Mouse (Mus musculus) limb, embryonic 15.5 days (tissue): ENCODE measurements around the gene Ddost. TPM values are rescaled to one million over a fixed set of nuclear protein-coding genes. Genes with fewer than 3 reads are reported as not detected.
"Not testable (repeated sequence)": the region's sequence is repeated elsewhere in the genome, so short reads cannot be mapped to it uniquely, and the experiment has no call there.

Experiments
- ATAC-seq: fragments of 200-750 bp; cut with Nextera tagmentation; 2 replicates; pipeline ENCODE4 v1.8.0; 2017; ENCODE audit warnings: low read depth, moderate TSS enrichment; ENCODE audit not compliant: insufficient number of reproducible peaks, low FRiP score, low TSS enrichment
- H3K27ac ChIP-seq: fragments of 300-500 bp; sonication (generic); 2 replicates; pipeline ENCODE4 v1.5.1; 2015; ENCODE audit warnings: moderate library complexity, mild to moderate bottlenecking, inconsistent platforms
- H3K27me3 ChIP-seq: fragments of 300-500 bp; sonication (generic); 2 replicates; pipeline ENCODE4 v1.6.1; 2015; ENCODE audit warnings: inconsistent platforms
- H3K36me3 ChIP-seq: fragments of 300-500 bp; sonication (generic); 2 replicates; pipeline ENCODE4 v1.6.1; 2015; ENCODE audit warnings: inconsistent platforms
- H3K4me1 ChIP-seq: fragments of 300-500 bp; sonication (generic); 2 replicates; pipeline ENCODE4 v1.6.1; 2015; ENCODE audit warnings: inconsistent platforms
- H3K4me2 ChIP-seq: fragments of 300-500 bp; sonication (generic); 2 replicates; pipeline ENCODE4 v1.6.1; 2015; ENCODE audit warnings: mild to moderate bottlenecking, inconsistent platforms
- H3K4me3 ChIP-seq: fragments of 300-500 bp; sonication (generic); 2 replicates; pipeline ENCODE4 v1.5.1; 2015; ENCODE audit warnings: mild to moderate bottlenecking, inconsistent platforms
- H3K9ac ChIP-seq: fragments of 300-500 bp; sonication (generic); 2 replicates; pipeline ENCODE4 v1.6.1; 2015; ENCODE audit warnings: inconsistent platforms
- H3K9me3 ChIP-seq: fragments of 300-500 bp; sonication (generic); 2 replicates; pipeline ENCODE4 v1.6.1; 2016; ENCODE audit warnings: inconsistent platforms
- WGBS: fragments of 180-500 bp; shearing (Covaris S2); methylation state at CpG from one replicate; pipeline ENCODE4 v1.1.7; 2015; 5-methylcytosine and 5-hydroxymethylcytosine counted together
- polyA plus RNA-seq: library from polyadenylated mRNA; unstranded; fragments of >200 nt; fragmentation: Nextera tagmentation; extraction: Ambion mirVana; gene quantifications from 2 replicates; pipeline ENCODE4 v1.2.1, GENCODE M21; 2015

The Ddost gene
- polyA plus RNA-seq, 1 experiment from 2014 or later: 395 TPM

DNA sequence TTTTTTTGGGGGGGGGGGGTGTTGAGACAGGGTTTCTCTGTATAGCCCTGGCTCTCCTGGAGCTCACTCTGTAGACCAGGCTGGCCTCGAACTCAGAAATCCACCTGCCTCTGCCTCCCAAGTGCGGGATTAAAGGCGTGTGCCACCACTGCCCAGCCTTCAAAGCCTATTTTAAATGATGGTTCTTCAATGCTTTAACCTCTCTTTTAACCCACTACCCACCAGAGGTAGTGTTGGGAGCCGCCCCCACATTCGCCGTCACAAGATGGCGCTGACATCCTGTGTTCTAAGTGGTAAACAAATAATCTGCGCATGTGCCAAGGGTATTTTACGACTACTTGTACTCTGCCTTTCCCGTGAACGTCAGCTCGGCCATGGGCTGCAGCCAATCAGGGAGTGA lies 22.6 kb downstream of the Ddost start:
- H3K9me3 ChIP-seq, ATAC-seq, H3K4me3 ChIP-seq, H3K27ac ChIP-seq, H3K4me2 ChIP-seq, H3K9ac ChIP-seq, H3K36me3 ChIP-seq, H3K27me3 ChIP-seq: not testable (repeated sequence)
- peaks cover 12% of the 10 kb centered on the region; the same call in 1 of the 2 replicates for H3K4me1 ChIP-seq
- 48% methylated on average over 9 of the region's 12 CpGs for WGBS

DNA sequence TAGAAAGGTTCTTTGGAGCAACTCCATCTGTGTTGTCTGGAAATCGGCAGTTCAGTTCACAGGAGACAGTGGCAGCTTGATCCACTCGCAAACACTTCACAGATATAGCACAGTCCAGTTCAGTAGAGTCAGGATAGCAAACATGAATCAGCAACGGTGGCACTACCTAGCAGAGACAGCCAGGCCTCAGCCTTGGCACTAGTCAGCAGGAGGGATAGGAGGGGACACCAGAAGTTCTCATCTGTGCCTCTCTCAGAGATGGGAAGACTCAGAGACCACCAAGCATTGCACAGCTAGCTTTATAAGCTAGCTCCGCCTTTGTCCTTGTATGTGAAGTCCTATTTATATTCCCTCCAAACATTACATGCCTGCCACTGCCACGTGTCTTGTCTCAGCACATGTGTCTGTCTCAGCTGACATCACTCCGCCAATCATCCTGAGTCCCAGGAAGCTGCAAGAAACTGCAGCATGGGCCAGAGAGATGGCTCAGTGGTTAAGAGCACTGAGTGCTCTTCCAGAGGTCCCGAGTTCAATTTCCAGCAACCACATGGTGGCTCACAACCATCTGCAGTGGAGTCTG lies 23.5 kb downstream of the Ddost start:
- H3K27ac ChIP-seq: peak overlapping the region; percentile 54; the same call in 1 of the 2 replicates
- WGBS: 64% methylated on average over 7 of the region's 7 CpGs
- no peaks in the 10 kb centered on the region for H3K36me3 ChIP-seq
- peaks cover 12% of the 10 kb centered on the region; the same call in 1 of the 2 replicates for H3K4me1 ChIP-seq
- H3K4me2 ChIP-seq: peak overlapping the region; percentile 21
- peaks cover 14% of the 10 kb centered on the region; the same call in 1 of the 2 replicates for H3K27me3 ChIP-seq
- H3K9ac ChIP-seq: no peak overlapping the region
- H3K4me3 ChIP-seq: peak overlapping the region; percentile 21
- no peaks in the 10 kb centered on the region for H3K9me3 ChIP-seq
- no peak for ATAC-seq

DNA sequence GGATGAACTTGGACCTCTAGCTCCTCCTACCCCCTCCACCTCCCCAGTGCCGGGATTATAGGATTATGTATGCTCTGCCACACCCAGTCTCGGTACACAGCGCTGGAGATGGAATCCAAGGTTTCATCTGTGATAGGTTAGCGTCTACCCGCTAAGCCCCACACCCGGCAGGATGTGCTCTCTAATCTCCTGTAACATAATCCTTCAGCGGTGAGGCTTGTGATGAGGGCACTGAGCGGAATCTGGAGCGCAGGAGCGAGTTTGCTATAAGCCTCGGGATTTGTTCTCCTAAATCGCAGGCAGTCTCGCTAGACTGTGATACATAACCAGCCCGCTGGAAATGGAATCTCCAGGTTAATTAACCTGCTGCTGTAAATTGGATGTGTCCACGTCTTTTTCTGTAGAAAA lies 25.7 kb downstream of the Ddost start:
- H3K9me3 ChIP-seq: no peaks in the 10 kb centered on the region
- no peak overlapping the region for H3K9ac ChIP-seq
- H3K27ac ChIP-seq: no peak overlapping the region
- 25% methylated on average over 15 of the region's 15 CpGs for WGBS
- no peaks in the 10 kb centered on the region for H3K36me3 ChIP-seq
- no peak overlapping the region for H3K4me3 ChIP-seq
- peaks cover 7% of the 10 kb centered on the region; the same call in 1 of the 2 replicates for H3K4me1 ChIP-seq
- no peak for ATAC-seq
- no peak overlapping the region for H3K4me2 ChIP-seq
- peaks cover 14% of the 10 kb centered on the region; the same call in 1 of the 2 replicates for H3K27me3 ChIP-seq

DNA sequence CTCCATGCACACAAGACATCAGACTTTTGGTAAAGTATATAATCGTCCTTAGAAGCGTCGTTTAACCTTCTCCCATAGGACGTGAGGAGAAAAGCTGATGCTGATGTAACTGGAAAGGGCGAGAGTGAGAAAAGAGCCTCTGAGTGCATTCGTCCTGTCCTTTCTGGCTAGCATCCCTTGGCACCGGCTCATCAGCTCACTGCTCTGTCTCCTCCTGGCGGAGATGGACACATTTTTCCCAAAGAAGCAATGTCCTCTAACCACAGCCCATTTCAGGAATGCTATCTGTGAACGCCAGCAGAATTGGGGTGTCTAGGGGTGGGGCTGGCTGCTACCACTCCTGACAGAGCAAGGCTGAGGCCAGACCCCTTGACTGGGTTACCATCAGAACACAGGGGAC lies 27.1 kb downstream of the Ddost start:
- WGBS: 78% methylated on average over 9 of the region's 9 CpGs
- Histone ChIP-seq H3K4me3 (no peak overlapping the region), H3K4me2 (no peak overlapping the region), H3K36me3 (no peaks in the 10 kb centered on the region), H3K9me3 (no peaks in the 10 kb centered on the region), H3K27me3 (peaks cover 14% of the 10 kb centered on the region; the same call in 1 of the 2 replicates), H3K4me1 (0 out of 2 replicates have a peak, but pooled peaks cover under 1% of the 10 kb centered on the region), H3K27ac (no peak overlapping the region), H3K9ac (no peak overlapping the region)
- no peak for ATAC-seq

DNA sequence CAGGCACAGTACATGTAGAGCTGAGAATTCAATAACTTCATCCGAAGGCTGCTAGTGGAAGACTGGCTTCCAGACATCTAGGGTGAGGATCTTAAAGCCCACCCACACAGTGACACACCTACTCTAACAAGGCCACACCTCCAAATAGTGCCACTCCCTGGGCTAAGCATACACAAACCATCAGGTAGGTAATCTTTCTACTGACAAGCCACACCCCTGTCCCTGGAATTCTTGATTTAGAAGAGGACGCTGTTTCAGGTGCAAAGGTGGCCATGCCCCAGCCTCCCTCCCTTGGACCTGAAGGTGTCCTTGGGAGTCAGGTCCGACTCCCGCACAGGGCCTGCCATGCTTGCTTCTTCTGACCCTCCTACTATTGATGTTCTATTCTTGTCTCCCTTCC lies 28.6 kb downstream of the Ddost start:
- H3K4me1 ChIP-seq: no peaks in the 10 kb centered on the region
- no peak overlapping the region for H3K9ac ChIP-seq
- H3K4me2 ChIP-seq: no peak overlapping the region
- no peaks in the 10 kb centered on the region for H3K9me3 ChIP-seq
- H3K36me3 ChIP-seq: no peaks in the 10 kb centered on the region
- 84% methylated on average over 4 of the region's 4 CpGs for WGBS
- no peak overlapping the region for H3K4me3 ChIP-seq
- no peak overlapping the region for H3K27ac ChIP-seq
- peaks cover 14% of the 10 kb centered on the region; the same call in 1 of the 2 replicates for H3K27me3 ChIP-seq
- ATAC-seq: no peak

DNA sequence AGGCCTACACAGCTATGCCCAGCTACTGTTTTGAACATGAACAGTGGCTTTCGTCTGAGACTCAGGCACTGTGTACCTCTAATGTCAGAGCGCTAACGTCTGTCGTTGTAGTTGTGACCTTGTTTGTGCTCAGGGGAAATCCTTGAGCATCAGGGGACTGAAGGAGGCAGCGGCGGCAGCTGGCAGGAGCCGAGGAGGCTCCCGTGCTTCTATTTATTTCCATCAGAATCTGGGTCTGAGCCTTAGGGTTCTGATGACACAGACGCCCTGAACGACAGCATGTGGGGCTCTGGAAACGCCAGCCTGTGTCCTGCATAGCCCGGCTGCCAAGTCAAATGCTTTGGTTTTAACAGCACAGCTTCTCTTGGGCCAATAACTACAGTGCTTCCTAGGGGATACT lies 30.5 kb downstream of the Ddost start:
- Histone ChIP-seq H3K9me3 (no peaks in the 10 kb centered on the region), H3K27me3 (peaks cover 14% of the 10 kb centered on the region; the same call in 1 of the 2 replicates), H3K27ac (no peak overlapping the region), H3K9ac (no peak overlapping the region), H3K4me1 (0 out of 2 replicates have a peak, but pooled peaks cover 2% of the 10 kb centered on the region), H3K4me3 (no peak overlapping the region), H3K4me2 (no peak overlapping the region), H3K36me3 (no peaks in the 10 kb centered on the region)
- 78% methylated on average over 12 of the region's 12 CpGs for WGBS
- no peak for ATAC-seq

DNA sequence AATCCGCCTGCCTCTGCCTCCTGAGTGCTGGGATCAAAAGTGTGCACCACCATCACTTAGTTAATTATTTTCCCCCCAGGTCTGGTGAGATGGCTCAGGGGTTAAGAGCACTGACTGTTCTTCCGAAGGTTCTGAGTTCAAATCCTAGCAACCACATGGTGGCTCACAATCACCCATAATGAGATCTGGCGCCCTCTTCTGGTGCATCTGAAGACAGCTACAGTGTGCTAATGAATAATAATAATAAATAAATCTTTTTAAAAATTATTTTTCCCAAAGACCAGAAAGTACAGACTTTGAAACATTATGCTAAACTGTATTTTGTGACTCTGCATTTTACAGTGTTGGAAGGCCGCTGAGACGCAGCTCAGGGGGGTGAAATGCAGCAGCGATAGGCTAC lies 31.1 kb downstream of the Ddost start:
- Histone ChIP-seq H3K27ac (no peak overlapping the region), H3K9ac (no peak overlapping the region), H3K9me3 (no peaks in the 10 kb centered on the region), H3K27me3 (peaks cover 14% of the 10 kb centered on the region; the same call in 1 of the 2 replicates), H3K4me1 (0 out of 2 replicates have a peak, but pooled peaks cover 7% of the 10 kb centered on the region), H3K36me3 (no peaks in the 10 kb centered on the region), H3K4me3 (no peak overlapping the region), H3K4me2 (no peak overlapping the region)
- no peak for ATAC-seq
- 85% methylated on average over 6 of the region's 6 CpGs for WGBS

DNA sequence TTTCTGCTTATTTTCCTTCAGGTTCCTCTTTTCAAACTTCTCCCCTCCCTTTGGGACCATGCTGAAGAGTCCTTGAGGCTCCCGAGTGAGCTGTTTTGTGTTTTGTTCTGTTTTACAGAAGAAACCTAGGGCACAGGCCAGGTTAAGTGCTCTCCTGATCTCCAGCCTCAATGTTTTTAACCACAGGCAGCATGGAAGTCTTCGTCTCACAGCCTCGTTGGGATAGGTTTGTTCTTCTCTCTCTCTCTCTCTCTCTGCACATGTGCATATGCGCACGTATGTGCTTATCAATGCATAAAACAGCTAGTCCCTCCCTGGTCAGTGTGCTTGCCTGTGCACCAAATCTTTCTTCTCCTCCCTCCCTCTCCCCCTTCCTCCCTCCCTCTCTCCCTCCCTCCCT lies 32.3 kb downstream of the Ddost start:
- Histone ChIP-seq H3K4me1 (peaks cover 15% of the 10 kb centered on the region; the same call in 1 of the 2 replicates), H3K27ac (no peak overlapping the region), H3K9me3 (no peaks in the 10 kb centered on the region), H3K9ac (no peak overlapping the region), H3K4me2 (no peak overlapping the region), H3K4me3 (no peak overlapping the region), H3K36me3 (no peaks in the 10 kb centered on the region), H3K27me3 (0 out of 2 replicates have a peak, but pooled peaks cover 6% of the 10 kb centered on the region)
- ATAC-seq: no peak
- 71% methylated on average over 5 of the region's 5 CpGs for WGBS

DNA sequence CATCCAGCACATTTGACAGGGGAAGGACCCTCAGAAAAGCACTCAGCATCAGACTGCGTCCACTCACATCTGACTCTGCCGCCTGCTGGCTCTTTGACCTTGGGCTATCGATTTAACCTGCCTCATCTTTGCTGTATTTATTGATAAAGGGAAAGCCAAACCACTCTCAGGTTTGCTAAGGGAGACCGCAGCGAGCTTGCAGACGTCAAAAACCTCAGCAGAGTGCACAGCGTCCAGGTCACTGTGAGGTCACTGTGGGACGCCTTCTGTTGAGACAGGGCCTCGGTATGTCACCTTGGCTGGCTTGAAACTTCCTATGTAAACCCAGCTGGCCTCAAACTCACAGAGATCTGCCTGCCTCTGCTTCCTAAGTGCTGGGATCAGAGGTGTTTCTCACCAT lies 32.8 kb downstream of the Ddost start:
- Histone ChIP-seq H3K4me1 (peaks cover 15% of the 10 kb centered on the region; the same call in 1 of the 2 replicates), H3K9ac (no peak overlapping the region), H3K4me3 (no peak overlapping the region), H3K27me3 (0 out of 2 replicates have a peak, but pooled peaks cover 4% of the 10 kb centered on the region), H3K36me3 (no peaks in the 10 kb centered on the region), H3K4me2 (no peak overlapping the region), H3K27ac (no peak overlapping the region), H3K9me3 (no peaks in the 10 kb centered on the region)
- 78% methylated on average over 9 of the region's 9 CpGs for WGBS
- ATAC-seq: no peak

DNA sequence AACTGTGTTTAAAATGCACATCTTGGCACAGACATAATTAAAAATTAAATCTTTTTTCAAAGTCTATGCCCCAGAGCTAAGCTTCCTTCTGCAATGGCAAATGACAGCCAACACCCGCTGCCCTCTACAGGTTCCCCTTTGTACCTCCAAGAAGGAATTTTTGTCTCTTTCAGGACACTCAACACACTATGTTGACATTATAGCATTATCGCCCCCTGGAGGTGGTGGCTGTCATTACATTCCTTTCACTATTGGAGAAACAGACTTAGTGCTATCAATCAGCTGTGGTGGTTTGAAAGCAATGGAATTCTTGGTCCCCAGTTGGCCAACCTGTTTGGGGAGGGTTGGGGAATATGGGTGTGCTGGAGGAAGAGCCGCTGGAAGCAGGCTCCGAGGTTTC lies 35.4 kb downstream of the Ddost start:
- peaks cover 32% of the 10 kb centered on the region for H3K4me1 ChIP-seq
- H3K36me3 ChIP-seq: no peaks in the 10 kb centered on the region
- no peak overlapping the region for H3K27ac ChIP-seq
- no peaks in the 10 kb centered on the region for H3K9me3 ChIP-seq
- H3K27me3 ChIP-seq: no peaks in the 10 kb centered on the region
- WGBS: 27% methylated on average over 4 of the region's 4 CpGs
- H3K9ac ChIP-seq: no peak overlapping the region
- H3K4me2 ChIP-seq: no peak overlapping the region
- H3K4me3 ChIP-seq: no peak overlapping the region
- no peak for ATAC-seq

DNA sequence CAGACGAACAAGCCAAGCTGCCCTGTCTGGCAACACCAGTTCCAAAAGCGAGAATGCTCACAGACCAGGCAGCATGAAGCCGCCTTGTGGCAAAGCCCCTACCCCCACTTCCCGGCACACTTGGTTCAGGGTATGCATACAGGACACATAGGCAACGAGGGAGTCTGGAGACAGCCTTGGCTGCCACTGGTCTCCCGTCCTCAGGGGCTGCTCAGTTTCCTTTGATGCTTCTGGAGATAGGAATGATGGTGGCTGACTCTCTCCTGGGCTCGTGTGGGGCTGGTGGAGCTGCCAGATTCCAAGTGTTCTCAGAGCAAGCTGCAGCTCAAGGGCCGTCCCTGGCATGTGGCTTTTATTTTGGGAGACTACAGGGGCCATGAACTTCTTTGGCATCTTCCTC lies 36.9 kb downstream of the Ddost start:
- Histone ChIP-seq H3K9ac (no peak overlapping the region), H3K9me3 (no peaks in the 10 kb centered on the region), H3K4me2 (no peak overlapping the region), H3K27ac (no peak overlapping the region), H3K4me3 (no peak overlapping the region), H3K36me3 (no peaks in the 10 kb centered on the region), H3K27me3 (no peaks in the 10 kb centered on the region), H3K4me1 (peaks cover 35% of the 10 kb centered on the region)
- ATAC-seq: no peak
- WGBS: 43% methylated on average over 8 of the region's 8 CpGs

DNA sequence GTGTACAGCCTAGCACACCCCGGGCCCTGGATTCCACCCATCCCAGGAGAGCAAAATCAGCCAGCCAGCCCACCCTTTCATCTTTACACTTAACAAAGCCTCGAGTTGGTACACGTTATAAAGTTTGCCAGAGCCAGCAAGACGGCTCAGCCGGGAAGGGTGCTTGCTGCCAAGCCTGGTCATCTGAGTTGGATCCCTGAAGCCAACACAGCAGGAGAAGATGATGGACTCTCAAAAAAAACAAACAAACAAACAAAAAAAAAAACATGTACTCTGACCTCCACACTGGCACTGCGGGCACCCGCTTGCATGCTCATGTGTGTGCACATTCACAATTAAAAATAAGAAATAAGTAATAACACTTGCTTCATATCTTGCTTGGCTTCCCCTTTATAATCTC lies 37.5 kb downstream of the Ddost start:
- WGBS: 56% methylated on average over 7 of the region's 7 CpGs
- Histone ChIP-seq H3K9me3 (no peaks in the 10 kb centered on the region), H3K4me2 (no peak overlapping the region), H3K27ac (no peak overlapping the region), H3K4me3 (no peak overlapping the region), H3K36me3 (no peaks in the 10 kb centered on the region), H3K27me3 (no peaks in the 10 kb centered on the region), H3K4me1 (peaks cover 35% of the 10 kb centered on the region), H3K9ac (no peak overlapping the region)
- no peak for ATAC-seq
